Mouse (Mus musculus) bone marrow, adult 2 months (tissue): ENCODE data around the gene Tcp10c.
"Not testable (repeated sequence)": the region's sequence is repeated elsewhere in the genome, so short reads cannot be mapped to it uniquely, and the experiment has no call there.

Experiments
- CTCF ChIP-seq: fragments of 200-500 bp; IDR thresholded peaks from 2 replicates; pipeline ENCODE4 v1.5.1; 2011; ENCODE audit warnings: low read length, control low read depth; ENCODE audit not compliant: control insufficient read depth, insufficient read depth
- POLR2A ChIP-seq: fragments of 200-500 bp; IDR thresholded peaks from 2 replicates; pipeline ENCODE4 v1.6.1; 2011; ENCODE audit warnings: low read depth, mild to moderate bottlenecking, control low read depth, low read length, borderline replicate concordance; ENCODE audit not compliant: control insufficient read depth

DNA sequence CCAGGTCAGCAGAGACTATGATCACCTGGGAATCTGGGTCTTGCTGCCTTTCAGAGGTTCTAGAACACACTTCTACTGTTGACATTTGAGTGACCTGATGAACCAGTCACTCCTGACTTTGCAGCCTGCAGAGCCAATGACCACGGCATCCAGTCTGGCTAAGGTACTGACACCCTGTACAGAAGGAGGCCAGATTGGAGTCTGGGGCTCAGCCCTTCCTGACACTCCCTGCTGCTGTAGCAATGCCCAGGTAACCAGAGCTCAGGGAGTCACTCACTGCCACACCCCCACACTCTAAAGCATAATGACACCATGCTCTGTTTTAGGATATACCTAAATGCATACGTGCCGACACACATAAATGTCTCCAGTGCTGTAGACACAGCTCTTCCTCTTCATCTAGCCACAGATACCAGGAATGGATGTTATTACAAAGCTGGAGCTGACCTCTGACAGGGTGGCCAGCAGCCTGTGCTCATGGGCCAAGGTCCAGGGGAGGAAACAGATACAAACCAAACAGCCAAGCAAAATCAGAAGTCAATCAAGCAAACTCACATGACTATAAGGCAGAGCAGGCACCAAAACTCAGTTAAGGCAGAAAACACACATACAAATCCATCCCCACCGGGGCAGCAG, 53.4 kb downstream of the Tcp10c start:
- not testable (repeated sequence) for TF ChIP-seq CTCF, POLR2A
